In the genomic region with DNA sequence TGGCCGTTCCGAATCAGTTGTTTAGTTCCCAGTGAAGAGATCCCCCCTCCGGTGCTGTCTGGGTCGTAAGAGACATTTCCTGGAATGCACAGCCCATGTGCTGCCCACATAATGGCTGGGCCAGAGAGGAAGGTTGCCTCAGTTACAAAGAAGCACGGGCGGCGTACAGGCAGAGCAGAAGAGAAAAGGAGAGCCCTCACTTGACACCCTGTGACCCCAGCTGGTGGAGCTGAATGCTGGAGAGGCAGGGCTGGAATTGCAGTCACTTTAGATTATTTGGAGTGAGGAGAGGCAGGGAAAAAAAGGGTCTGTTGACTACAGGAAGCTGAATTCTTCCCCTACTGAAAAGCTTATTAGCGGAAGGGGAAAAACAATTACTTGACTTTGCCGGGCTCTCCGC, we compare ENCODE assay signal across 10 mouse cellular contexts.
A peak's percentile ranks its signal among the peaks of the same experiment; 100 is the strongest.
DNase-seq lines count a peak whose midpoint lies in the region; ATAC-seq lines count a peak whose summit lies in the region.
"Had no signal": no experiment of that assay in that cellular context is flagged by ENCODE, and none has a peak within 500 bp of the region (broad histone marks: within the 10 kb centered on the region; RNA-seq: fewer than 3 reads in every experiment).

No protein-coding gene starts in this region.

- H3K27me3 ChIP-seq in kidney, embryonic 16.5 days (ENCODE audit: insufficient read depth, low read length) = no peaks in the 10 kb centered on the region
- no peaks in the 10 kb centered on the region for H3K27me3 ChIP-seq in embryonic facial prominence, embryonic 13.5 days
- peaks cover 39% of the 10 kb centered on the region; the same call in 1 of the 2 replicates for H3K27me3 ChIP-seq in midbrain, embryonic 10.5 days (ENCODE audit: low read depth, poor library complexity, severe bottlenecking)
- H3K27me3 ChIP-seq: limb, embryonic 13.5 days had no signal

- no peak overlapping the region for H3K4me3 ChIP-seq in kidney, embryonic 16.5 days (ENCODE audit: low read length)
- H3K4me3 ChIP-seq in embryonic facial prominence, embryonic 13.5 days = no peak overlapping the region
- H3K4me3 ChIP-seq in midbrain, embryonic 10.5 days = 0 out of 2 replicates have a peak overlapping the region, but pooled peaks have one; percentile 4
- H3K4me3 ChIP-seq: limb, embryonic 13.5 days; myocyte had no signal

- no peak overlapping the region for H3K4me2 ChIP-seq in kidney, embryonic 16.5 days (replicated peaks; ENCODE audit: low read depth, low read length)
- no peak overlapping the region for H3K4me2 ChIP-seq in embryonic facial prominence, embryonic 13.5 days
- H3K4me2 ChIP-seq: limb, embryonic 13.5 days had no signal

- DNase-seq in kidney, adult 8-10 months = no peak
- peak; percentile 81 for DNase-seq in embryo, embryonic 10 days (ENCODE audit: low spot score)
- peak; percentile 65 for DNase-seq in midbrain, embryonic 10.5 days (ENCODE audit: low spot score)
- no peak for DNase-seq in cerebellum, postnatal 14 days
- no peak for DNase-seq in cerebellum, adult 11 months
- no peak for DNase-seq in layer of hippocampus, postnatal 10 days (ENCODE audit: low spot score in 2 of 2)

- H3K9ac ChIP-seq in kidney, embryonic 16.5 days (replicated peaks; ENCODE audit: low read length) = no peak overlapping the region
- peak overlapping the region; percentile 36; the same call in 1 of the 2 replicates for H3K9ac ChIP-seq in embryonic facial prominence, embryonic 13.5 days
- H3K9ac ChIP-seq: limb, embryonic 13.5 days had no signal

- no peak for ATAC-seq in kidney, embryonic 16.5 days (ENCODE audit: low FRiP score, low TSS enrichment)
- ATAC-seq in embryonic facial prominence, embryonic 13.5 days (ENCODE audit: insufficient number of reproducible peaks, insufficient read depth, low FRiP score, low TSS enrichment, low read depth) = no peak

- H3K36me3 ChIP-seq in kidney, embryonic 16.5 days (ENCODE audit: insufficient read depth, low read length) = no peaks in the 10 kb centered on the region
- H3K36me3 ChIP-seq in embryonic facial prominence, embryonic 13.5 days = no peaks in the 10 kb centered on the region
- peaks cover 12% of the 10 kb centered on the region; the same call in 1 of the 2 replicates for H3K36me3 ChIP-seq in midbrain, embryonic 10.5 days

- no peaks in the 10 kb centered on the region for H3K9me3 ChIP-seq in kidney, embryonic 16.5 days (ENCODE audit: low read length)
- H3K9me3 ChIP-seq in embryonic facial prominence, embryonic 13.5 days = no peaks in the 10 kb centered on the region
- no peaks in the 10 kb centered on the region for H3K9me3 ChIP-seq in midbrain, embryonic 10.5 days (replicated peaks)
- H3K9me3 ChIP-seq: limb, embryonic 13.5 days had no signal

- peak overlapping the region; percentile 68 for H3K27ac ChIP-seq in kidney, embryonic 16.5 days (ENCODE audit: low read length)
- peak overlapping the region; percentile 24; the same call in 1 of the 2 replicates for H3K27ac ChIP-seq in embryonic facial prominence, embryonic 13.5 days
- H3K27ac ChIP-seq in midbrain, embryonic 10.5 days (replicated peaks) = peak overlapping the region; percentile 81
- H3K27ac ChIP-seq: limb, embryonic 13.5 days had no signal

- peaks cover 44% of the 10 kb centered on the region for H3K4me1 ChIP-seq in kidney, embryonic 16.5 days (ENCODE audit: insufficient read depth, low read length)
- peaks cover 91% of the 10 kb centered on the region for H3K4me1 ChIP-seq in embryonic facial prominence, embryonic 13.5 days
- H3K4me1 ChIP-seq in midbrain, embryonic 10.5 days = peaks cover 99% of the 10 kb centered on the region

- WGBS in kidney, embryonic 16.5 days = 44% methylated on average over 10 of the region's 10 CpGs
- WGBS in embryonic facial prominence, embryonic 13.5 days = 34% methylated on average over 10 of the region's 10 CpGs
- WGBS in midbrain, embryonic 10.5 days = 26% methylated on average over 10 of the region's 10 CpGs

Comparison
In these comparisons a context has a peak if more than half of its experiments do, and no peak if none do; other contexts are left out.
1. H3K27ac ChIP-seq: peak in every context shown above with its lines; median percentile 81 in midbrain, embryonic 10.5 days; 68 in kidney, embryonic 16.5 days; 24 in embryonic facial prominence, embryonic 13.5 days.
2. DNase-seq: peak in embryo, embryonic 10 days (single experiment) and midbrain, embryonic 10.5 days (single experiment); none in kidney, adult 8-10 months (0 of 2), cerebellum, postnatal 14 days (0 of 2), cerebellum, adult 11 months (single experiment) and layer of hippocampus, postnatal 10 days (0 of 2).